In the genomic region with DNA sequence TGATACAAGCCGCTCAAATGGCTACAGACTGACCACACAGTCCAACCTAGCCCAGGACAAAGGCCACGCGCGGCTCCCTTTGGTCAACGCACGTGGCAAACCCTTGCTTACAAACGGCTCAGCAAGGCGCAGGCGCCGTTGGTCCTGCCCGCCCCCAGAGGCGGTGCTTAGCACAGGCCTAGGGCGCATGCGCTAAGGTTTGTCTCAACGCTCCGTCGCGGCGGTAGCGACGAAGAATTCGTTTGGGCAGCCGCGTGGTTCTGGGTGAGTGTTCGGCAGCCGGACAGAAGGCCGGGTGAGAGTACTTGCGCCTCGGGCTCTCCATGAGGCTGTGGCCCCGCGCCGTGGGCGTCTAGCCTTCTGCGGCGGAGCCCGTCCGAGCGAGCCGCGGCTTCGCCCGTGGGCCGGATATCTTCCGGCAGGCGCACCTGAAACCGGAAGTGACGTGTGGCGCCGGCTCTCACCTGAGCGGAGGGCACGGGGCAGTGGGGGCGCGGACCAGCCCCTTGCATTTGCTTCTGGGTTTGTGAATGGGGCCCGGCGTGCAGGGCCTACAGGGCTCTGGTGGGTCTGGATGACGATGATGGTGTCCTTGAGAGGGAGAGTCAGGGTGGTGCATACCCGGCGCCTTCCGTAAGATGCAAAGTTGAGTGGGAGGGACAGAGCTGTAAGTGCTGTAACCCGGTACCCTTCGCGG, we compare ENCODE assay signal across 8 mouse cellular contexts. TPM values are rescaled to one million over a fixed set of nuclear protein-coding genes. Genes with fewer than 3 reads are reported as not detected.
DNase-seq lines count a peak whose midpoint lies in the region; ATAC-seq and TF ChIP-seq lines count a peak whose summit lies in the region.

Ercc6 (plus strand) TSS at position 186 of the 697 bp plus-strand sequence.

- peak within 1 kb of the TSS; percentile 66 for H3K4me3 ChIP-seq in embryonic facial prominence, embryonic 13.5 days
- H3K4me3 ChIP-seq in limb, embryonic 14.5 days (replicated peaks; ENCODE audit: low read length), result peak within 1 kb of the TSS; percentile 77
- peak within 1 kb of the TSS; percentile 76 for H3K4me3 ChIP-seq in midbrain, postnatal 0 days (ENCODE audit: low read depth, low read length)

- DNase-seq in 3134 (ENCODE audit: extremely low read depth, insufficient read length, low spot score), result peak; percentile 93
- peak; percentile 95 to 96 for DNase-seq in adrenal gland, postnatal 36 days
- peak; percentile 91 for DNase-seq in heart, adult 8-10 months (ENCODE audit: low spot score)
- DNase-seq in kidney, adult 9 months, result peak; percentile 97
- DNase-seq in limb, embryonic 14.5 days (ENCODE audit: low spot score), result peak; percentile 98
- peak; percentile 98 for DNase-seq in midbrain, postnatal 0 days (ENCODE audit: low spot score)
- peak; percentile 84 to 90 for DNase-seq in spleen, postnatal 14 days (ENCODE audit: low spot score in 2 of 2)

- peak; percentile 91; the same call in 1 of the 2 replicates for TF ChIP-seq POLR2A in limb, embryonic 14.5 days (IDR thresholded peaks at IDR 0.05; ENCODE audit: borderline replicate concordance, extremely low read depth, insufficient read depth, insufficient read length)

- no peaks in the 10 kb centered on the region for H3K9me3 ChIP-seq in embryonic facial prominence, embryonic 13.5 days
- no peaks in the 10 kb centered on the region for H3K9me3 ChIP-seq in limb, embryonic 14.5 days (ENCODE audit: control insufficient read depth, low read length)
- no peaks in the 10 kb centered on the region for H3K9me3 ChIP-seq in midbrain, postnatal 0 days (ENCODE audit: low read length)

- WGBS in embryonic facial prominence, embryonic 13.5 days, result under 1% methylated on average over 62 of the region's 62 CpGs
- WGBS in limb, embryonic 14.5 days, result under 1% methylated on average over 50 of the region's 62 CpGs
- WGBS in midbrain, postnatal 0 days, result under 1% methylated on average over 61 of the region's 62 CpGs

- H3K9ac ChIP-seq in embryonic facial prominence, embryonic 13.5 days, result peak within 1 kb of the TSS; percentile 82
- H3K9ac ChIP-seq in limb, embryonic 14.5 days (ENCODE audit: low read depth, low read length, severe bottlenecking), result peak within 1 kb of the TSS; percentile 70
- peak within 1 kb of the TSS; percentile 65 for H3K9ac ChIP-seq in midbrain, postnatal 0 days (replicated peaks; ENCODE audit: low read length, poor library complexity, severe bottlenecking)

- ATAC-seq in embryonic facial prominence, embryonic 13.5 days (ENCODE audit: insufficient number of reproducible peaks, insufficient read depth, low FRiP score, low TSS enrichment, low read depth), result peak; percentile 94
- ATAC-seq in limb, embryonic 14.5 days (ENCODE audit: low FRiP score, low read depth), result peak; percentile 96
- peak; percentile 95 for ATAC-seq in midbrain, postnatal 0 days (ENCODE audit: low FRiP score)

- H3K27me3 ChIP-seq in embryonic facial prominence, embryonic 13.5 days, result no peaks in the 10 kb centered on the region
- H3K27me3 ChIP-seq in limb, embryonic 14.5 days (ENCODE audit: control insufficient read depth, insufficient read depth, low read length), result no peaks in the 10 kb centered on the region
- H3K27me3 ChIP-seq in midbrain, postnatal 0 days (ENCODE audit: insufficient read depth, low read length), result no peaks in the 10 kb centered on the region

- peaks cover 14% of the 10 kb centered on the region for H3K4me1 ChIP-seq in embryonic facial prominence, embryonic 13.5 days
- peaks cover 8% of the 10 kb centered on the region for H3K4me1 ChIP-seq in limb, embryonic 14.5 days (ENCODE audit: control insufficient read depth, insufficient read depth, low read length)
- H3K4me1 ChIP-seq in midbrain, postnatal 0 days (ENCODE audit: insufficient read depth, low read length), result no peaks in the 10 kb centered on the region

- peak within 1 kb of the TSS; percentile 71 for H3K4me2 ChIP-seq in embryonic facial prominence, embryonic 13.5 days
- H3K4me2 ChIP-seq in limb, embryonic 14.5 days (replicated peaks; ENCODE audit: low read depth, low read length, severe bottlenecking), result peak within 1 kb of the TSS; percentile 82
- peak within 1 kb of the TSS; percentile 77 for H3K4me2 ChIP-seq in midbrain, postnatal 0 days (ENCODE audit: low read depth, low read length, poor library complexity, severe bottlenecking)

- peak within 1 kb of the TSS; percentile 80; the same call in 1 of the 2 replicates for H3K27ac ChIP-seq in embryonic facial prominence, embryonic 13.5 days
- peak within 1 kb of the TSS; percentile 73 for H3K27ac ChIP-seq in limb, embryonic 14.5 days (replicated peaks; ENCODE audit: low read depth, low read length)
- H3K27ac ChIP-seq in midbrain, postnatal 0 days (ENCODE audit: low read depth, low read length), result peak within 1 kb of the TSS; percentile 87

- peak; percentile 40 for TF ChIP-seq CTCF in midbrain, postnatal 0 days (IDR thresholded peaks at IDR 0.05)

- H3K36me3 ChIP-seq in embryonic facial prominence, embryonic 13.5 days, result peaks cover 16% of the 10 kb centered on the region
- peaks cover 24% of the 10 kb centered on the region for H3K36me3 ChIP-seq in limb, embryonic 14.5 days (ENCODE audit: control insufficient read depth, insufficient read depth, low read length)
- 0 out of 2 replicates have a peak, but pooled peaks cover 8% of the 10 kb centered on the region for H3K36me3 ChIP-seq in midbrain, postnatal 0 days (ENCODE audit: insufficient read depth, low read length)

RNA-seq across cellular contexts. Expression of gene Ercc6, which starts in this region (rescaled TPM):
- total RNA-seq in adrenal gland, postnatal 36 days (2021), result 10 to 100 TPM; 11.8 to 18.6 TPM
- polyA plus RNA-seq in embryonic facial prominence, embryonic 13.5 days (2015; fragmentation: Nextera tagmentation; extraction: Ambion mirVana), result 24.3 and 25.0 TPM in 2 replicates
- 1 to 10 TPM; 3.5 to 6.1 (median 3.8) TPM for total RNA-seq in heart, adult 8-10 months (2022)
- polyA plus RNA-seq in limb, embryonic 14.5 days (2012; rRNA removed), result 12.2 and 12.8 TPM in 2 replicates
- polyA plus RNA-seq in limb, embryonic 14.5 days (2014; fragmentation: Nextera tagmentation; extraction: Ambion mirVana), result 15.0 and 19.3 TPM in 2 replicates
- total RNA-seq in midbrain, postnatal 0 days (2014; rRNA removed), result 9.9 and 17.6 TPM in 2 replicates
- polyA plus RNA-seq in midbrain, postnatal 0 days (2015; fragmentation: Nextera tagmentation; extraction: Ambion mirVana), result 16.8 and 18.5 TPM in 2 replicates

Comparison
In these comparisons a context has a peak if more than half of its experiments do, and no peak if none do; other contexts are left out.
1. Peak in every context shown above with its lines: DNase-seq, ATAC-seq, H3K4me3 ChIP-seq and H3K27ac ChIP-seq.